Mouse (Mus musculus): ENCODE results near the gene Gnl1.
"Not testable (repeated sequence)": the region's sequence is repeated elsewhere in the genome, so short reads cannot be mapped to it uniquely, and the experiment has no call there.

The Gnl1 gene

GRCm38 (mm10) chr17:36027663-36028062 is 48.0 kb downstream of the Gnl1 start:
- no peak for DNase-seq

- no peak for DNase-seq
Measured at GRCm38 (mm10) chr17:36028879-36029619, 49.4 kb downstream of the Gnl1 start.

- not testable (repeated sequence) for DNase-seq
Measured at GRCm38 (mm10) chr17:36030046-36030702, 50.5 kb downstream of the Gnl1 start.

- DNase-seq: peak in 1 of 2 experiments; percentile 52
Measured at GRCm38 (mm10) chr17:36030703-36031582, 51.3 kb downstream of the Gnl1 start.

GRCm38 (mm10) chr17:36031583-36032331 is 52.1 kb downstream of the Gnl1 start:
- DNase-seq: peak; percentile 46 to 55

- peak; percentile 29 to 32 for DNase-seq
Measured at GRCm38 (mm10) chr17:36032351-36032875, 52.8 kb downstream of the Gnl1 start, which contains the start of gene H2-T23. TSS of gene H2-T23 (minus strand) at chr17:36032855.

- not testable (repeated sequence) for DNase-seq
Measured at GRCm38 (mm10) chr17:36034524-36034923, 54.9 kb downstream of the Gnl1 start.

GRCm38 (mm10) chr17:36035010-36035638 is 55.5 kb downstream of the Gnl1 start:
- DNase-seq: peak; percentile 76

GRCm38 (mm10) chr17:36036126-36036525 is 56.5 kb downstream of the Gnl1 start:
- DNase-seq: not testable (repeated sequence)

Data from cerebellum, postnatal 10 days (tissue).